Mouse (Mus musculus) myocyte (in vitro differentiated cells): ENCODE measurements around the gene Suco. TPM values are rescaled to one million over a fixed set of nuclear protein-coding genes. Genes with fewer than 3 reads are reported as not detected.

Experiments
- H3K27me3 ChIP-seq: one replicate; pipeline ENCODE4 v1.6.1; 2011; ENCODE audit not compliant: control insufficient read depth, insufficient read depth, insufficient read length
- H3K36me3 ChIP-seq: one replicate; pipeline ENCODE4 v1.6.1; 2011; ENCODE audit not compliant: control insufficient read depth, insufficient read depth
- H3K4me2 ChIP-seq: one replicate; pipeline ENCODE4 v1.6.1; 2011; ENCODE audit warnings: low read depth, control low read depth
- H3K4me3 ChIP-seq: one replicate; pipeline ENCODE4 v1.5.1; 2011; ENCODE audit warnings: mild to moderate bottlenecking, control low read depth, moderate library complexity
- H3K79me2 ChIP-seq: one replicate; pipeline ENCODE4 v1.6.1; 2011; ENCODE audit not compliant: control insufficient read depth, insufficient read depth
- H3ac ChIP-seq: one replicate; pipeline ENCODE4 v1.6.1; 2011; ENCODE audit not compliant: control insufficient read depth, insufficient read length
- CEBPB ChIP-seq: IDR thresholded peaks from 2 replicates; pipeline ENCODE4 v1.6.1; 2011; ENCODE audit warnings: mild to moderate bottlenecking, moderate library complexity; ENCODE audit not compliant: poor library complexity, insufficient read depth, severe bottlenecking
- E2F4 ChIP-seq: IDR thresholded peaks from one replicate; pipeline ENCODE4 v1.6.1; 2011; ENCODE audit warnings: mild to moderate bottlenecking, control low read depth, moderate library complexity; ENCODE audit not compliant: insufficient read depth
- MAX ChIP-seq: IDR thresholded peaks from one replicate; pipeline ENCODE4 v1.6.1; 2011; ENCODE audit warnings: low read depth, mild to moderate bottlenecking, control low read depth
- MYOD1 ChIP-seq, 3 experiments: IDR thresholded peaks; one replicate each; pipeline ENCODE4 v1.6.1; 2011; ENCODE audit warnings: control low read depth in 2 of 3, low read depth in 2 of 3, mild to moderate bottlenecking in 2 of 3, moderate library complexity in 1 of 3; ENCODE audit not compliant: insufficient read length in 2 of 3, control insufficient read depth in 1 of 3
- MYOG ChIP-seq, 3 experiments: IDR thresholded peaks; one replicate each; pipeline ENCODE4 v1.6.1; 2011; ENCODE audit warnings: control low read depth in 2 of 3, low read depth in 2 of 3, mild to moderate bottlenecking in 2 of 3; ENCODE audit not compliant: insufficient read length in 2 of 3, control insufficient read depth in 1 of 3, insufficient read depth in 1 of 3
- POLR2A ChIP-seq: IDR thresholded peaks from one replicate; pipeline ENCODE4 v1.6.1; 2011; ENCODE audit warnings: low read depth, mild to moderate bottlenecking, control low read depth, moderate library complexity; ENCODE audit not compliant: insufficient read length
- POLR2AphosphoS2 ChIP-seq: IDR thresholded peaks from one replicate; pipeline ENCODE4 v1.6.1; 2011; ENCODE audit warnings: low read depth, control low read depth; ENCODE audit not compliant: insufficient read length
- REST ChIP-seq: IDR thresholded peaks from one replicate; pipeline ENCODE4 v1.6.1; 2011; ENCODE audit warnings: mild to moderate bottlenecking, control low read depth, moderate library complexity; ENCODE audit not compliant: insufficient read depth, insufficient read length
- SRF ChIP-seq: IDR thresholded peaks from one replicate; pipeline ENCODE4 v1.6.1; 2011; ENCODE audit warnings: low read depth; ENCODE audit not compliant: control insufficient read depth, insufficient read length
- TCF12 ChIP-seq: IDR thresholded peaks from one replicate; pipeline ENCODE4 v1.6.1; 2011; ENCODE audit warnings: mild to moderate bottlenecking, control low read depth; ENCODE audit not compliant: poor library complexity, insufficient read depth, severe bottlenecking
- TCF3 ChIP-seq: IDR thresholded peaks from one replicate; pipeline ENCODE4 v1.6.1; 2011; ENCODE audit warnings: low read depth, control low read depth; ENCODE audit not compliant: insufficient read length
- USF1 ChIP-seq: IDR thresholded peaks from one replicate; pipeline ENCODE4 v1.6.1; 2011; ENCODE audit warnings: low read depth, mild to moderate bottlenecking, control low read depth, moderate library complexity
- polyA plus RNA-seq: library from polyadenylated mRNA; unstranded; fragments of >200 nt; fragmentation: generic; extraction: Trizol; gene quantifications from one replicate; pipeline ENCODE4 v1.2.1, GENCODE M21; 2012; ENCODE audit warnings: missing spikeins

Gene Suco
- polyA plus RNA-seq, 1 experiment = 3.9 TPM

- H3K27me3 ChIP-seq = peaks cover 8% of the 10 kb centered on the region
- H3K79me2 ChIP-seq = no peaks in the 10 kb centered on the region
- H3K4me2 ChIP-seq = no peak overlapping the region
- no peak overlapping the region for H3ac ChIP-seq
- TF ChIP-seq SRF = no peak
- no peak for TF ChIP-seq MYOD1 (IDR thresholded peaks at IDR 0.05; ENCODE audit: control insufficient read depth in 1 of 3, insufficient read length in 2 of 3, low read depth in 2 of 3)
- no peak for TF ChIP-seq E2F4
- no peak for TF ChIP-seq TCF12
- no peak for TF ChIP-seq USF1
- TF ChIP-seq TCF3 = no peak
- TF ChIP-seq POLR2AphosphoS2 = no peak
- TF ChIP-seq MYOG (IDR thresholded peaks at IDR 0.05; ENCODE audit: control insufficient read depth in 1 of 3, insufficient read depth in 1 of 3, insufficient read length in 2 of 3, low read depth in 2 of 3) = no peak
- TF ChIP-seq MAX = no peak
- no peak for TF ChIP-seq CEBPB
- no peak for TF ChIP-seq REST
- no peak for TF ChIP-seq POLR2A
- no peak overlapping the region for H3K4me3 ChIP-seq
- no peaks in the 10 kb centered on the region for H3K36me3 ChIP-seq
These were observed 19.6 kb upstream of the Suco start for GRCm38 (mm10) chr1:161896130-161896529.

- H3K79me2 ChIP-seq = no peaks in the 10 kb centered on the region
- no peak overlapping the region for H3K4me3 ChIP-seq
- H3K27me3 ChIP-seq = peaks cover 8% of the 10 kb centered on the region
- H3ac ChIP-seq = no peak overlapping the region
- H3K4me2 ChIP-seq = no peak overlapping the region
- no peaks in the 10 kb centered on the region for H3K36me3 ChIP-seq
- TF ChIP-seq POLR2A = no peak
- no peak for TF ChIP-seq MYOD1 (IDR thresholded peaks at IDR 0.05; ENCODE audit: control insufficient read depth in 1 of 3, insufficient read length in 2 of 3, low read depth in 2 of 3)
- no peak for TF ChIP-seq E2F4
- no peak for TF ChIP-seq MAX
- no peak for TF ChIP-seq USF1
- no peak for TF ChIP-seq REST
- TF ChIP-seq POLR2AphosphoS2 = no peak
- no peak for TF ChIP-seq MYOG (IDR thresholded peaks at IDR 0.05; ENCODE audit: control insufficient read depth in 1 of 3, insufficient read depth in 1 of 3, insufficient read length in 2 of 3, low read depth in 2 of 3)
- no peak for TF ChIP-seq SRF
- no peak for TF ChIP-seq TCF12
These were observed 18.5 kb upstream of the Suco start for GRCm38 (mm10) chr1:161895014-161895413.

GRCm38 (mm10) chr1:161894553-161894952 is 18.1 kb upstream of the Suco start:
- H3K4me3 ChIP-seq = no peak overlapping the region
- no peaks in the 10 kb centered on the region for H3K79me2 ChIP-seq
- no peak overlapping the region for H3ac ChIP-seq
- no peaks in the 10 kb centered on the region for H3K36me3 ChIP-seq
- TF ChIP-seq MYOD1 (IDR thresholded peaks at IDR 0.05; ENCODE audit: control insufficient read depth in 1 of 3, insufficient read length in 2 of 3, low read depth in 2 of 3) (no peak), TCF3 (no peak), MAX (no peak), TCF12 (no peak), CEBPB (no peak), REST (no peak), POLR2AphosphoS2 (no peak), USF1 (no peak), E2F4 (no peak), MYOG (IDR thresholded peaks at IDR 0.05; ENCODE audit: control insufficient read depth in 1 of 3, insufficient read depth in 1 of 3, insufficient read length in 2 of 3, low read depth in 2 of 3) (no peak), SRF (no peak), POLR2A (no peak)
- no peak overlapping the region for H3K4me2 ChIP-seq
- peaks cover 8% of the 10 kb centered on the region for H3K27me3 ChIP-seq

GRCm38 (mm10) chr1:161894126-161894525 is 17.6 kb upstream of the Suco start:
- no peaks in the 10 kb centered on the region for H3K36me3 ChIP-seq
- H3ac ChIP-seq = no peak overlapping the region
- no peak overlapping the region for H3K4me2 ChIP-seq
- no peak overlapping the region for H3K4me3 ChIP-seq
- TF ChIP-seq REST (no peak), MYOG (IDR thresholded peaks at IDR 0.05; ENCODE audit: control insufficient read depth in 1 of 3, insufficient read depth in 1 of 3, insufficient read length in 2 of 3, low read depth in 2 of 3) (no peak), POLR2A (no peak), MAX (no peak), MYOD1 (IDR thresholded peaks at IDR 0.05; ENCODE audit: control insufficient read depth in 1 of 3, insufficient read length in 2 of 3, low read depth in 2 of 3) (no peak), POLR2AphosphoS2 (no peak), USF1 (no peak), CEBPB (no peak), SRF (no peak), TCF12 (no peak), TCF3 (no peak), E2F4 (no peak)
- peaks cover 8% of the 10 kb centered on the region for H3K27me3 ChIP-seq
- H3K79me2 ChIP-seq = no peaks in the 10 kb centered on the region
